Mouse (Mus musculus): ENCODE results near the gene Eri3.

- TF ChIP-seq CTCF (IDR thresholded peaks at IDR 0.05; ENCODE audit: control insufficient read depth, insufficient read depth, low read length) = no peak
- TF ChIP-seq POLR2A (IDR thresholded peaks at IDR 0.05; ENCODE audit: borderline replicate concordance, control insufficient read depth, low read depth, low read length) = no peak
These were observed 109.8 kb downstream of the Eri3 start for GRCm38 (mm10) chr4:117660001-117660400.
